Comparison of ENCODE assay signal across 9 mouse cellular contexts in genomic region chr10:120850391-120851195, GRCm38 (mm10). TPM values are rescaled to one million over a fixed set of nuclear protein-coding genes. Genes with fewer than 3 reads are reported as not detected.
DNase-seq lines count a peak whose midpoint lies in the region; ATAC-seq lines count a peak whose summit lies in the region.
"Had no signal": no experiment of that assay in that cellular context is flagged by ENCODE, and none has a peak within 500 bp of the region (broad histone marks: within the 10 kb centered on the region; RNA-seq: fewer than 3 reads in every experiment).

No protein-coding gene starts in this region.

- DNase-seq in lung, postnatal 10 days: no peak
- DNase-seq in forebrain, embryonic 14.5 days (ENCODE audit: low spot score): peak; percentile 47
- DNase-seq in left cerebral cortex, postnatal 4 days: no peak
- DNase-seq in urinary bladder, adult 2 months (ENCODE audit: low spot score): no peak
- DNase-seq in ovary, adult 18-20 months (ENCODE audit: low spot score): no peak
- DNase-seq: lung, postnatal 14 days had no signal

- no peak overlapping the region for H3K9ac ChIP-seq in lung, embryonic 15.5 days
- no peak overlapping the region; the same call in 1 of the 2 replicates for H3K9ac ChIP-seq in forebrain, embryonic 14.5 days (ENCODE audit: low read length)
- H3K9ac ChIP-seq in kidney, embryonic 14.5 days (ENCODE audit: low read depth, low read length): no peak overlapping the region
- H3K9ac ChIP-seq in neural tube, embryonic 14.5 days (replicated peaks; ENCODE audit: low read depth, low read length): no peak overlapping the region

- no peak for ATAC-seq in lung, embryonic 15.5 days (ENCODE audit: borderline replicate concordance, extremely low read depth, low FRiP score, low TSS enrichment)
- peak; percentile 49; the same call in 1 of the 2 replicates for ATAC-seq in forebrain, embryonic 14.5 days
- ATAC-seq in kidney, embryonic 14.5 days (ENCODE audit: low FRiP score, low TSS enrichment): peak; percentile 43
- ATAC-seq in neural tube, embryonic 14.5 days (ENCODE audit: low read depth): no peak

- no peaks in the 10 kb centered on the region for H3K36me3 ChIP-seq in lung, embryonic 15.5 days
- H3K36me3 ChIP-seq in forebrain, embryonic 14.5 days (ENCODE audit: control insufficient read depth, insufficient read depth, low read length): no peaks in the 10 kb centered on the region
- no peaks in the 10 kb centered on the region for H3K36me3 ChIP-seq in kidney, embryonic 14.5 days (ENCODE audit: control insufficient read depth, insufficient read depth, low read length)
- H3K36me3 ChIP-seq in neural tube, embryonic 14.5 days (ENCODE audit: control insufficient read depth, insufficient read depth, low read length): no peaks in the 10 kb centered on the region

- H3K4me3 ChIP-seq in lung, embryonic 15.5 days: no peak overlapping the region
- no peak overlapping the region; the same call in 1 of the 2 replicates for H3K4me3 ChIP-seq in forebrain, embryonic 14.5 days (ENCODE audit: low read depth, low read length)
- no peak overlapping the region for H3K4me3 ChIP-seq in kidney, embryonic 14.5 days (ENCODE audit: low read length)
- no peak overlapping the region for H3K4me3 ChIP-seq in neural tube, embryonic 14.5 days (ENCODE audit: low read depth, low read length)

- no peaks in the 10 kb centered on the region for H3K27me3 ChIP-seq in lung, embryonic 15.5 days
- H3K27me3 ChIP-seq in forebrain, embryonic 14.5 days (replicated peaks; ENCODE audit: control insufficient read depth, insufficient read depth, low read length): no peaks in the 10 kb centered on the region
- no peaks in the 10 kb centered on the region for H3K27me3 ChIP-seq in kidney, embryonic 14.5 days (ENCODE audit: control insufficient read depth, insufficient read depth, low read length)
- H3K27me3 ChIP-seq in neural tube, embryonic 14.5 days (ENCODE audit: control insufficient read depth, insufficient read depth, low read length): no peaks in the 10 kb centered on the region

- no peaks in the 10 kb centered on the region for H3K9me3 ChIP-seq in lung, embryonic 15.5 days
- no peaks in the 10 kb centered on the region for H3K9me3 ChIP-seq in forebrain, embryonic 14.5 days (replicated peaks; ENCODE audit: control insufficient read depth, low read length)
- H3K9me3 ChIP-seq in kidney, embryonic 14.5 days (ENCODE audit: control insufficient read depth, low read length): no peaks in the 10 kb centered on the region
- H3K9me3 ChIP-seq in neural tube, embryonic 14.5 days (ENCODE audit: control insufficient read depth, low read length): no peaks in the 10 kb centered on the region

- WGBS in lung, embryonic 15.5 days: 53% methylated on average over 24 of the region's 24 CpGs
- 25% methylated on average over 24 of the region's 24 CpGs for WGBS in forebrain, embryonic 14.5 days
- WGBS in kidney, embryonic 14.5 days: 42% methylated on average over 24 of the region's 24 CpGs
- WGBS in neural tube, embryonic 14.5 days: 44% methylated on average over 24 of the region's 24 CpGs

- intact Hi-C loops in left cerebral cortex, postnatal 4 days (cut with DNase I): no loop called here

- H3K27ac ChIP-seq in lung, embryonic 15.5 days: peak overlapping the region; percentile 56
- peak overlapping the region; percentile 72 for H3K27ac ChIP-seq in forebrain, embryonic 14.5 days (ENCODE audit: low read depth, low read length)
- peak overlapping the region; percentile 70; the same call in 1 of the 2 replicates for H3K27ac ChIP-seq in kidney, embryonic 14.5 days (ENCODE audit: low read depth, low read length)
- H3K27ac ChIP-seq in neural tube, embryonic 14.5 days (ENCODE audit: low read depth, low read length): no peak overlapping the region

- peaks cover 26% of the 10 kb centered on the region for H3K4me1 ChIP-seq in lung, embryonic 15.5 days
- peaks cover 16% of the 10 kb centered on the region; the same call in 1 of the 2 replicates for H3K4me1 ChIP-seq in forebrain, embryonic 14.5 days (ENCODE audit: control insufficient read depth, insufficient read depth, low read length)
- peaks cover 14% of the 10 kb centered on the region for H3K4me1 ChIP-seq in kidney, embryonic 14.5 days (ENCODE audit: control insufficient read depth, insufficient read depth, low read length)
- H3K4me1 ChIP-seq in neural tube, embryonic 14.5 days (ENCODE audit: control insufficient read depth, insufficient read depth, low read length): peaks cover 5% of the 10 kb centered on the region; the same call in 1 of the 2 replicates

- H3K4me2 ChIP-seq in lung, embryonic 15.5 days: no peak overlapping the region; the same call in 1 of the 2 replicates
- peak overlapping the region; percentile 37 for H3K4me2 ChIP-seq in forebrain, embryonic 14.5 days (ENCODE audit: low read length)
- H3K4me2 ChIP-seq in kidney, embryonic 14.5 days (replicated peaks; ENCODE audit: low read depth, low read length): peak overlapping the region; percentile 30
- H3K4me2 ChIP-seq in neural tube, embryonic 14.5 days (ENCODE audit: low read depth, low read length): peak overlapping the region; percentile 19; the same call in 1 of the 2 replicates

RNA-seq across cellular contexts. Expression of gene Msrb3, which starts 48.3 kb away (rescaled TPM):
- polyA plus RNA-seq in lung, embryonic 15.5 days (2015; fragmentation: Nextera tagmentation; extraction: Ambion mirVana): 15.3 and 15.8 TPM in 2 replicates
- 0.87 and 1.4 TPM in 2 replicates for polyA plus RNA-seq in forebrain, embryonic 14.5 days (2014; fragmentation: Nextera tagmentation; extraction: Ambion mirVana)
- polyA plus RNA-seq in kidney, embryonic 14.5 days (2014; fragmentation: Nextera tagmentation; extraction: Ambion mirVana): 10.2 TPM in 2 replicates
- 0.50 and 2.0 TPM in 2 replicates for polyA plus RNA-seq in neural tube, embryonic 14.5 days (2014; fragmentation: Nextera tagmentation; extraction: Ambion mirVana)
- total RNA-seq in left cerebral cortex, postnatal 4 days (2021): 1 to 10 TPM; 3.3 to 3.4 TPM
- polyA plus RNA-seq in urinary bladder, adult 2 months (2012; rRNA removed): 142 and 145 TPM in 2 replicates

Comparison
In these comparisons a context has a peak if more than half of its experiments do, and no peak if none do; other contexts are left out.
1. ATAC-seq: peak in forebrain, embryonic 14.5 days (single experiment) and kidney, embryonic 14.5 days (single experiment); none in lung, embryonic 15.5 days (single experiment) and neural tube, embryonic 14.5 days (single experiment).